Comparison of ENCODE assay signal across 9 mouse cellular contexts in the genomic region with DNA sequence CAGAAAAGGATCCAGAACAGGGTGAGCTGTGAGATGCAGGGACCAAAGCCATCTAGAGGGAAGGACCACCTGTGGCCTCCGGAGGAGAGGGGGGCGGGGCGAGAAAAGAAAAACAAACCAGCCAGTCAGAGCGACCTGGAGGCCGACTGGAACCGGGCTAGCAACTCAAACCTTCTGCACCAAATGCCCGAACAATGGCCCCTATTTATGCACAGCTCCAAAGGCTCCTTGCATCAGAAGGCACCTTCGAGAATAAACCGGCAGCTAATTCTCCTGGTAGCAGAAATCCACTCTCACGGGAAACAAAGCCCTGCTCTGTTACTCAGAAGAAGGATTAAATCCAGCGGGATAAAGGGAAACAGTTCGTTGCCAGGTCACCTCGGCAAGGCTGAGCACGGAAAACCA. TPM values are rescaled to one million over a fixed set of nuclear protein-coding genes. Genes with fewer than 3 reads are reported as not detected.
DNase-seq lines count a peak whose midpoint lies in the region; ATAC-seq and TF ChIP-seq lines count a peak whose summit lies in the region.
"Had no signal": no experiment of that assay in that cellular context is flagged by ENCODE, and none has a peak within 500 bp of the region (broad histone marks: within the 10 kb centered on the region; RNA-seq: fewer than 3 reads in every experiment).

No protein-coding gene starts in this region.

- peak; percentile 35; the same call in 1 of the 2 replicates for ATAC-seq in lung, embryonic 14.5 days (ENCODE audit: insufficient read depth)
- peak; percentile 74 for ATAC-seq in forebrain, postnatal 0 days
- ATAC-seq in kidney, postnatal 0 days (replicated peaks; ENCODE audit: low FRiP score, low read depth), result peak; percentile 62
- no peak for ATAC-seq in liver, embryonic 16.5 days (ENCODE audit: low read depth)

- H3K4me1 ChIP-seq in lung, embryonic 14.5 days (ENCODE audit: insufficient read depth), result peaks cover 49% of the 10 kb centered on the region
- peaks cover 30% of the 10 kb centered on the region for H3K4me1 ChIP-seq in forebrain, postnatal 0 days (ENCODE audit: insufficient read depth)
- H3K4me1 ChIP-seq in kidney, postnatal 0 days (replicated peaks; ENCODE audit: insufficient read depth, low read length), result peaks cover 10% of the 10 kb centered on the region; the same call in 1 of the 2 replicates
- peaks cover 82% of the 10 kb centered on the region for H3K4me1 ChIP-seq in liver, embryonic 16.5 days (ENCODE audit: control insufficient read depth, low read depth, low read length)

- H3K27me3 ChIP-seq in lung, embryonic 14.5 days (ENCODE audit: insufficient read depth, low read length), result no peaks in the 10 kb centered on the region
- H3K27me3 ChIP-seq in forebrain, postnatal 0 days (ENCODE audit: insufficient read depth, low read length), result no peaks in the 10 kb centered on the region
- H3K27me3 ChIP-seq in kidney, postnatal 0 days (ENCODE audit: insufficient read depth, low read length), result no peaks in the 10 kb centered on the region
- H3K27me3 ChIP-seq in liver, embryonic 16.5 days (ENCODE audit: control insufficient read depth, insufficient read depth, low read depth, low read length), result no peaks in the 10 kb centered on the region

- H3K27ac ChIP-seq in lung, embryonic 14.5 days (ENCODE audit: low read depth), result peak overlapping the region; percentile 87
- peak overlapping the region; percentile 46 for H3K27ac ChIP-seq in forebrain, postnatal 0 days (ENCODE audit: low read depth, low read length)
- peak overlapping the region; percentile 52; the same call in 1 of the 2 replicates for H3K27ac ChIP-seq in kidney, postnatal 0 days
- peak overlapping the region; percentile 48; the same call in 1 of the 2 replicates for H3K27ac ChIP-seq in liver, embryonic 16.5 days (ENCODE audit: low read length)
- H3K27ac ChIP-seq: macrophage had no signal

- DNase-seq in lung, embryonic 14.5 days, result peak; percentile 68
- DNase-seq in lung, postnatal 25 days (ENCODE audit: low spot score), result no peak
- DNase-seq in cerebellum, postnatal 14 days, result peak; percentile 64 to 73
- peak; percentile 66 for DNase-seq in forebrain, postnatal 0 days
- peak; percentile 42 for DNase-seq in kidney, postnatal 0 days (ENCODE audit: low spot score)
- DNase-seq in right cerebral cortex, postnatal 4 days, result peak; percentile 52
- DNase-seq in urinary bladder, postnatal 4 days (ENCODE audit: low spot score in 2 of 2), result no peak

- 0 out of 2 replicates have a peak overlapping the region, but pooled peaks have one; percentile 17 for H3K4me3 ChIP-seq in lung, embryonic 14.5 days (ENCODE audit: low read depth, low read length)
- peak overlapping the region; percentile 6; the same call in 1 of the 2 replicates for H3K4me3 ChIP-seq in forebrain, postnatal 0 days (ENCODE audit: low read depth, low read length)
- H3K4me3 ChIP-seq in kidney, postnatal 0 days (replicated peaks; ENCODE audit: low read depth, low read length), result no peak overlapping the region
- H3K4me3 ChIP-seq in liver, embryonic 16.5 days (ENCODE audit: low read depth, low read length), result peak overlapping the region; percentile 40

- H3K9ac ChIP-seq in lung, embryonic 14.5 days, result peak overlapping the region; percentile 13
- H3K9ac ChIP-seq in forebrain, postnatal 0 days, result peak overlapping the region; percentile 29; the same call in 1 of the 2 replicates
- H3K9ac ChIP-seq in kidney, postnatal 0 days (ENCODE audit: low read depth, low read length), result no peak overlapping the region
- H3K9ac ChIP-seq in liver, embryonic 16.5 days (ENCODE audit: low read depth, low read length), result peak overlapping the region; percentile 53

- H3K4me2 ChIP-seq in lung, embryonic 14.5 days, result peak overlapping the region; percentile 59
- H3K4me2 ChIP-seq in forebrain, postnatal 0 days (ENCODE audit: low read depth), result peak overlapping the region; percentile 42
- peak overlapping the region; percentile 42 for H3K4me2 ChIP-seq in kidney, postnatal 0 days (ENCODE audit: low read length)
- H3K4me2 ChIP-seq in liver, embryonic 16.5 days (ENCODE audit: low read depth, low read length), result peak overlapping the region; percentile 60

- 7% methylated on average over 14 of the region's 14 CpGs for WGBS in lung, embryonic 14.5 days
- WGBS in forebrain, postnatal 0 days, result 2% methylated on average over 14 of the region's 14 CpGs
- WGBS in kidney, postnatal 0 days, result 9% methylated on average over 14 of the region's 14 CpGs
- 13% methylated on average over 14 of the region's 14 CpGs for WGBS in liver, embryonic 16.5 days (ENCODE audit: insufficient replicate concordance)

- no peaks in the 10 kb centered on the region for H3K9me3 ChIP-seq in lung, embryonic 14.5 days (ENCODE audit: low read depth, low read length)
- no peaks in the 10 kb centered on the region for H3K9me3 ChIP-seq in forebrain, postnatal 0 days (ENCODE audit: low read length)
- H3K9me3 ChIP-seq in kidney, postnatal 0 days (replicated peaks; ENCODE audit: low read length), result no peaks in the 10 kb centered on the region
- H3K9me3 ChIP-seq in liver, embryonic 16.5 days (replicated peaks; ENCODE audit: control insufficient read depth, low read length), result no peaks in the 10 kb centered on the region

- no peak for TF ChIP-seq CTCF in lung, embryonic 14.5 days (IDR thresholded peaks at IDR 0.05; ENCODE audit: low read depth)
- no peak for TF ChIP-seq CTCF in forebrain, postnatal 0 days (IDR thresholded peaks at IDR 0.05; ENCODE audit: low read depth)
- no peak for TF ChIP-seq CTCF in kidney, postnatal 0 days (IDR thresholded peaks at IDR 0.05; ENCODE audit: low read depth)

- H3K36me3 ChIP-seq in lung, embryonic 14.5 days (ENCODE audit: insufficient read depth), result no peaks in the 10 kb centered on the region
- H3K36me3 ChIP-seq in forebrain, postnatal 0 days (ENCODE audit: insufficient read depth), result no peaks in the 10 kb centered on the region
- no peaks in the 10 kb centered on the region for H3K36me3 ChIP-seq in kidney, postnatal 0 days (ENCODE audit: insufficient read depth, low read length)
- no peaks in the 10 kb centered on the region for H3K36me3 ChIP-seq in liver, embryonic 16.5 days (ENCODE audit: control insufficient read depth, insufficient read depth)

RNA-seq across cellular contexts. Expression of a gene that starts 57.2 kb away (rescaled TPM):
- polyA plus RNA-seq in lung, embryonic 14.5 days (2014; fragmentation: Nextera tagmentation; extraction: Ambion mirVana), result 16.2 and 17.3 TPM in 2 replicates
- total RNA-seq in forebrain, postnatal 0 days (2014; rRNA removed), result 40.2 and 49.1 TPM in 2 replicates
- polyA plus RNA-seq in forebrain, postnatal 0 days (2015; fragmentation: Nextera tagmentation; extraction: Ambion mirVana), result 33.7 and 47.6 TPM in 2 replicates
- polyA plus RNA-seq in kidney, postnatal 0 days (2015; fragmentation: Nextera tagmentation; extraction: Ambion mirVana), result 19.6 and 21.8 TPM in 2 replicates
- polyA plus RNA-seq in liver, embryonic 16.5 days (2015; fragmentation: Nextera tagmentation; extraction: Ambion mirVana), result 7.6 and 9.2 TPM in 2 replicates

Comparison
In these comparisons a context has a peak if more than half of its experiments do, and no peak if none do; other contexts are left out.
1. DNase-seq: peak in lung, embryonic 14.5 days (single experiment), cerebellum, postnatal 14 days (2 of 2), forebrain, postnatal 0 days (single experiment), kidney, postnatal 0 days (single experiment) and right cerebral cortex, postnatal 4 days (single experiment); none in lung, postnatal 25 days (single experiment) and urinary bladder, postnatal 4 days (0 of 2).
2. Peak in every context shown above with its lines, with median percentiles within 50 percentile points of each other: H3K27ac ChIP-seq and H3K4me2 ChIP-seq.